In the genomic region with DNA sequence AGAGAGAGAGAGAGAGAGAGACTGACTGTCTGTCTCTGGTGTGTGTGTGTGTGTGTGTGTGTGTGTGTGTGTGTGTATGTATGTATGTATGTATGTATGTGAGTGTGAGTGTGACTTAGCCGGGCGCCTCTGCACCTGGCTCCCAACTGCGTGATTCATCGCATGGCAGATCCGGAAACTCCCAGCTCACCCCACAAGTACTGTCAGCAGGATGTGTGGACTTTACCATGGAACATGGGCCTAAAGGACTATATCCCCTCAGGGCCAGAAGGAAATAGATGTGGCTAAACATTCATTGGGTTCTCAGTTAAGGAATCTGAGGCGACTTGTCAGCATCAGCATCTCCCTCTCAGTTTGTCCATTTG, we compare ENCODE assay signal across 8 mouse cellular contexts. TPM values are rescaled to one million over a fixed set of nuclear protein-coding genes. Genes with fewer than 3 reads are reported as not detected.
DNase-seq lines count a peak whose midpoint lies in the region; ATAC-seq and TF ChIP-seq lines count a peak whose summit lies in the region.

No protein-coding gene starts in this region.

- TF ChIP-seq CTCF in hindbrain, postnatal 0 days (IDR thresholded peaks at IDR 0.05; ENCODE audit: low read depth) = no peak

- no peaks in the 10 kb centered on the region for H3K9me3 ChIP-seq in erythroblast, embryonic 14.5 days (ENCODE audit: control insufficient read depth, low read length)
- H3K9me3 ChIP-seq in hindbrain, postnatal 0 days (ENCODE audit: low read length) = no peaks in the 10 kb centered on the region
- no peaks in the 10 kb centered on the region for H3K9me3 ChIP-seq in midbrain, embryonic 11.5 days (ENCODE audit: control insufficient read depth, low read length)

- WGBS in hindbrain, postnatal 0 days = 20% methylated on average over 6 of the region's 6 CpGs
- 20% methylated on average over 6 of the region's 6 CpGs for WGBS in midbrain, embryonic 11.5 days

- ATAC-seq in erythroblast, adult 5-6 weeks (replicated peaks; ENCODE audit: low FRiP score, poor library complexity, severe bottlenecking) = no peak
- no peak for ATAC-seq in hindbrain, postnatal 0 days
- peak; percentile 6 for ATAC-seq in midbrain, embryonic 11.5 days (ENCODE audit: low FRiP score)
- no peak for ATAC-seq in megakaryocyte-erythroid progenitor cell, adult 5-6 weeks (replicated peaks; ENCODE audit: low FRiP score, low TSS enrichment, poor library complexity, severe bottlenecking)

- H3K4me3 ChIP-seq in erythroblast, embryonic 14.5 days (replicated peaks) = peak overlapping the region; percentile 76
- peak overlapping the region; percentile 78 for H3K4me3 ChIP-seq in hindbrain, postnatal 0 days (ENCODE audit: low read length)
- H3K4me3 ChIP-seq in midbrain, embryonic 11.5 days (ENCODE audit: low read depth, low read length) = peak overlapping the region; percentile 81

- H3K9ac ChIP-seq in hindbrain, postnatal 0 days (replicated peaks; ENCODE audit: low read length) = peak overlapping the region; percentile 71; the same call in 1 of the 2 replicates
- peak overlapping the region; percentile 76 for H3K9ac ChIP-seq in midbrain, embryonic 11.5 days (ENCODE audit: low read length)

- H3K27me3 ChIP-seq in erythroblast, embryonic 14.5 days (ENCODE audit: control insufficient read depth) = no peaks in the 10 kb centered on the region
- H3K27me3 ChIP-seq in hindbrain, postnatal 0 days (ENCODE audit: insufficient read depth, low read length) = no peaks in the 10 kb centered on the region
- no peaks in the 10 kb centered on the region for H3K27me3 ChIP-seq in midbrain, embryonic 11.5 days (ENCODE audit: control insufficient read depth, insufficient read depth, low read length)

- H3K4me1 ChIP-seq in erythroblast, embryonic 14.5 days (ENCODE audit: control insufficient read depth) = peaks cover 22% of the 10 kb centered on the region
- H3K4me1 ChIP-seq in hindbrain, postnatal 0 days (ENCODE audit: insufficient read depth, low read length) = peaks cover 3% of the 10 kb centered on the region; the same call in 1 of the 2 replicates
- H3K4me1 ChIP-seq in midbrain, embryonic 11.5 days (ENCODE audit: control insufficient read depth, insufficient read depth, low read length) = peaks cover 5% of the 10 kb centered on the region; the same call in 1 of the 2 replicates

- DNase-seq in 3T3-L1 (ENCODE audit: low read depth, low spot score) = peak; percentile 72
- peak; percentile 13 for DNase-seq in c-Kit-positive CD71-negative TER-119-negative erythroid progenitor cells, embryonic 14.5 days (ENCODE audit: low read depth)
- DNase-seq in hindbrain, postnatal 0 days (ENCODE audit: low spot score) = no peak
- no peak for DNase-seq in midbrain, embryonic 11.5 days (ENCODE audit: low spot score, missing footprints)
- no peak for DNase-seq in ovary, adult 18-20 months (ENCODE audit: low spot score)

- peak overlapping the region; percentile 66 for H3K4me2 ChIP-seq in hindbrain, postnatal 0 days (ENCODE audit: low read depth, low read length)
- peak overlapping the region; percentile 62 for H3K4me2 ChIP-seq in midbrain, embryonic 11.5 days

- H3K36me3 ChIP-seq in erythroblast, embryonic 14.5 days (ENCODE audit: control insufficient read depth) = peaks cover 7% of the 10 kb centered on the region
- peaks cover 4% of the 10 kb centered on the region; the same call in 1 of the 2 replicates for H3K36me3 ChIP-seq in hindbrain, postnatal 0 days (ENCODE audit: insufficient read depth, low read length)
- H3K36me3 ChIP-seq in midbrain, embryonic 11.5 days (ENCODE audit: control insufficient read depth, insufficient read depth, low read length) = no peaks in the 10 kb centered on the region

- H3K27ac ChIP-seq in hindbrain, postnatal 0 days = no peak overlapping the region
- H3K27ac ChIP-seq in midbrain, embryonic 11.5 days (ENCODE audit: low read depth, low read length) = no peak overlapping the region

RNA-seq across cellular contexts. Expression of a gene that starts 0.6 kb away (rescaled TPM):
- polyA plus RNA-seq in erythroblast, embryonic 14.5 days (2012) = 0.15 and 0.33 TPM in 2 replicates
- 1.9 and 3.1 TPM in 2 replicates for total RNA-seq in erythroblast, adult 5-6 weeks (2015; ENCODE audit: low replicate concordance)
- 6.4 and 8.5 TPM in 2 replicates for total RNA-seq in erythroblast, adult 5-6 weeks (2017; ENCODE audit: low replicate concordance)
- 8.3 and 14.1 TPM in 2 replicates for total RNA-seq in hindbrain, postnatal 0 days (2014; rRNA removed)
- 19.6 and 20.6 TPM in 2 replicates for polyA plus RNA-seq in hindbrain, postnatal 0 days (2015; fragmentation: Nextera tagmentation; extraction: Ambion mirVana)
- 18.9 and 20.8 TPM in 2 replicates for polyA plus RNA-seq in midbrain, embryonic 11.5 days (2014; fragmentation: Nextera tagmentation; extraction: Ambion mirVana)
- 26.1 and 34.3 TPM in 2 replicates for total RNA-seq in megakaryocyte-erythroid progenitor cell, adult 5-6 weeks (2014; fragmentation: Nextera tagmentation)
- total RNA-seq in megakaryocyte-erythroid progenitor cell, adult 5-6 weeks (2017) = 31.0 and 34.6 TPM in 2 replicates

RNA-seq across cellular contexts. Expression of a gene that starts 0.7 kb away (rescaled TPM):
- polyA plus RNA-seq in erythroblast, embryonic 14.5 days (2012) = not detected in 2 replicates
- 0.84 TPM in 1 of 2 replicates, not detected in the other for total RNA-seq in erythroblast, adult 5-6 weeks (2015; ENCODE audit: low replicate concordance)
- total RNA-seq in erythroblast, adult 5-6 weeks (2017; ENCODE audit: low replicate concordance) = 0.26 TPM in 1 of 2 replicates, not detected in the other
- 19.7 and 21.6 TPM in 2 replicates for total RNA-seq in hindbrain, postnatal 0 days (2014; rRNA removed)
- 37.2 and 44.8 TPM in 2 replicates for polyA plus RNA-seq in hindbrain, postnatal 0 days (2015; fragmentation: Nextera tagmentation; extraction: Ambion mirVana)
- polyA plus RNA-seq in midbrain, embryonic 11.5 days (2014; fragmentation: Nextera tagmentation; extraction: Ambion mirVana) = 5.8 and 8.2 TPM in 2 replicates
- total RNA-seq in megakaryocyte-erythroid progenitor cell, adult 5-6 weeks (2014; fragmentation: Nextera tagmentation) = 13.5 TPM in 1 of 2 replicates, not detected in the other
- 0.46 and 0.66 TPM in 2 replicates for total RNA-seq in megakaryocyte-erythroid progenitor cell, adult 5-6 weeks (2017)

Comparison
In these comparisons a context has a peak if more than half of its experiments do, and no peak if none do; other contexts are left out.
1. DNase-seq: peak in 3T3-L1 (single experiment) and c-Kit-positive CD71-negative TER-119-negative erythroid progenitor cells, embryonic 14.5 days (single experiment); none in hindbrain, postnatal 0 days (single experiment), midbrain, embryonic 11.5 days (single experiment) and ovary, adult 18-20 months (single experiment).
2. Peak in every context shown above with its lines, with median percentiles within 50 percentile points of each other: H3K4me3 ChIP-seq.